Comparison of ENCODE assay signal across 12 mouse cellular contexts in the genomic region with DNA sequence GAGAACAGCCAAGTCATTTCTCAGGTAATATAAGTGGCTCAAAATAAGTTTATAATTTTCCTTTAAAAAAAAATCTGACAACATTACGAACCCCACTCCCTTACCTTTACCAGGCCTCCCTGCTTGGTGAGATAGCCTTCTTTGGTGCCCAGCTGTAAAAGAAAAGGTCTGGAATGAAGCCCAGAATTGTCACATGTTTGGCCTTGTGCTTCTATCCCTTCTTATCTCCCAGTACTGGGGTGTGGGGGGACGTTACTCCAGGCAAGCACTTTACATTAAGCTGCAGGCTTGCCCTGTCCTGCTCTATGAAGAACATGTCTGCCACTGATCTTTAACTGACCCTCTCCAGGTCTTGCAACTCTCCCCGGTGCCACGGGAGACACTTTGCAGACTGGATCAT. TPM values are rescaled to one million over a fixed set of nuclear protein-coding genes. Genes with fewer than 3 reads are reported as not detected.
DNase-seq lines count a peak whose midpoint lies in the region; ATAC-seq and TF ChIP-seq lines count a peak whose summit lies in the region.
"Had no signal": no experiment of that assay in that cellular context is flagged by ENCODE, and none has a peak within 500 bp of the region (broad histone marks: within the 10 kb centered on the region; RNA-seq: fewer than 3 reads in every experiment).

No protein-coding gene starts in this region.

- no peak overlapping the region for H3K4me2 ChIP-seq in midbrain, embryonic 11.5 days
- no peak overlapping the region for H3K4me2 ChIP-seq in midbrain, embryonic 14.5 days (ENCODE audit: low read length)
- no peak overlapping the region for H3K4me2 ChIP-seq in stomach, embryonic 15.5 days
- H3K4me2 ChIP-seq in neural tube, embryonic 15.5 days: no peak overlapping the region

- H3K27ac ChIP-seq in midbrain, embryonic 11.5 days (ENCODE audit: low read depth, low read length): no peak overlapping the region
- no peak overlapping the region for H3K27ac ChIP-seq in midbrain, embryonic 14.5 days (replicated peaks; ENCODE audit: low read depth, low read length)
- 0 out of 2 replicates have a peak overlapping the region, but pooled peaks have one; percentile 40 for H3K27ac ChIP-seq in stomach, embryonic 15.5 days
- no peak overlapping the region for H3K27ac ChIP-seq in layer of hippocampus, adult 2 months
- no peak overlapping the region for H3K27ac ChIP-seq in neural tube, embryonic 15.5 days (replicated peaks)

- ATAC-seq in midbrain, embryonic 11.5 days (ENCODE audit: low FRiP score): no peak
- ATAC-seq in midbrain, embryonic 14.5 days (ENCODE audit: low FRiP score, low TSS enrichment): no peak
- peak; percentile 31 to 44; a peak in 2 of 4 replicates for ATAC-seq in hematopoietic stem cell, adult 5-6 weeks (replicated peaks in 1 of 2; ENCODE audit: insufficient read depth in 1 of 2, low FRiP score in 2 of 2, low TSS enrichment in 1 of 2, low read depth in 1 of 2, poor library complexity in 2 of 2, severe bottlenecking in 2 of 2)
- ATAC-seq in stomach, embryonic 15.5 days (ENCODE audit: insufficient read depth, low FRiP score, low read depth): peak; percentile 84
- ATAC-seq in activated CD4-positive, CD25-positive, alpha-beta regulatory T cell, adult 4 months: no peak
- no peak for ATAC-seq in neural tube, embryonic 15.5 days (ENCODE audit: low FRiP score)
- ATAC-seq: midbrain, embryonic 16.5 days had no signal

- no peaks in the 10 kb centered on the region for H3K27me3 ChIP-seq in midbrain, embryonic 11.5 days (ENCODE audit: control insufficient read depth, insufficient read depth, low read length)
- H3K27me3 ChIP-seq in midbrain, embryonic 14.5 days (ENCODE audit: control insufficient read depth, insufficient read depth, low read length): no peaks in the 10 kb centered on the region
- no peaks in the 10 kb centered on the region for H3K27me3 ChIP-seq in stomach, embryonic 15.5 days (replicated peaks)
- no peaks in the 10 kb centered on the region for H3K27me3 ChIP-seq in neural tube, embryonic 15.5 days (replicated peaks)

- no peaks in the 10 kb centered on the region for H3K9me3 ChIP-seq in midbrain, embryonic 11.5 days (ENCODE audit: control insufficient read depth, low read length)
- H3K9me3 ChIP-seq in midbrain, embryonic 14.5 days (ENCODE audit: control insufficient read depth, low read length): no peaks in the 10 kb centered on the region
- H3K9me3 ChIP-seq in stomach, embryonic 15.5 days: no peaks in the 10 kb centered on the region
- H3K9me3 ChIP-seq in neural tube, embryonic 15.5 days (replicated peaks): no peaks in the 10 kb centered on the region

- no peak for TF ChIP-seq CTCF in layer of hippocampus, adult 2 months (conservative IDR thresholded peaks at IDR 0.05)

- 87% methylated on average over 4 of the region's 4 CpGs for WGBS in midbrain, embryonic 11.5 days
- whole genome bisulfite sequencing in midbrain, embryonic 14.5 days: 75% methylated on average over 4 of the region's 4 CpGs
- WGBS in stomach, embryonic 15.5 days: 52% methylated on average over 4 of the region's 4 CpGs
- 81% methylated on average over 4 of the region's 4 CpGs for WGBS in neural tube, embryonic 15.5 days

- peaks cover 6% of the 10 kb centered on the region for H3K4me1 ChIP-seq in midbrain, embryonic 11.5 days (ENCODE audit: control insufficient read depth, insufficient read depth, low read length)
- no peaks in the 10 kb centered on the region for H3K4me1 ChIP-seq in midbrain, embryonic 14.5 days (ENCODE audit: control insufficient read depth, insufficient read depth, low read length)
- H3K4me1 ChIP-seq in stomach, embryonic 15.5 days: peaks cover 7% of the 10 kb centered on the region; the same call in 1 of the 2 replicates
- peaks cover 5% of the 10 kb centered on the region; the same call in 1 of the 2 replicates for H3K4me1 ChIP-seq in neural tube, embryonic 15.5 days

- no peak overlapping the region for H3K9ac ChIP-seq in midbrain, embryonic 11.5 days (ENCODE audit: low read length)
- no peak overlapping the region for H3K9ac ChIP-seq in midbrain, embryonic 14.5 days (replicated peaks; ENCODE audit: low read length)
- H3K9ac ChIP-seq in stomach, embryonic 15.5 days: no peak overlapping the region
- no peak overlapping the region for H3K9ac ChIP-seq in neural tube, embryonic 15.5 days (replicated peaks)

- no peak overlapping the region for H3K4me3 ChIP-seq in midbrain, embryonic 11.5 days (ENCODE audit: low read depth, low read length)
- no peak overlapping the region for H3K4me3 ChIP-seq in midbrain, embryonic 14.5 days (replicated peaks; ENCODE audit: low read depth, low read length)
- H3K4me3 ChIP-seq in stomach, embryonic 15.5 days (replicated peaks): no peak overlapping the region
- H3K4me3 ChIP-seq in layer of hippocampus, adult 2 months: no peak overlapping the region
- H3K4me3 ChIP-seq in neural tube, embryonic 15.5 days (replicated peaks): no peak overlapping the region

- DNase-seq in midbrain, embryonic 11.5 days (ENCODE audit: low spot score, missing footprints): peak; percentile 70
- DNase-seq in midbrain, embryonic 14.5 days: no peak
- DNase-seq in c-Kit-positive CD71-positive TER-119-negative erythroid progenitor cells, embryonic 14.5 days (ENCODE audit: low read depth): peak; percentile 76
- no peak for DNase-seq in layer of hippocampus, adult 2 months (ENCODE audit: low spot score in 2 of 2)
- DNase-seq: cerebellum, adult 8-10 months; gastrocnemius, postnatal 14 days; right cerebral cortex, adult 18-20 months had no signal

- H3K36me3 ChIP-seq in midbrain, embryonic 11.5 days (ENCODE audit: control insufficient read depth, insufficient read depth, low read length): no peaks in the 10 kb centered on the region
- H3K36me3 ChIP-seq in midbrain, embryonic 14.5 days (ENCODE audit: control insufficient read depth, insufficient read depth, low read length): no peaks in the 10 kb centered on the region
- H3K36me3 ChIP-seq in stomach, embryonic 15.5 days: no peaks in the 10 kb centered on the region
- H3K36me3 ChIP-seq in neural tube, embryonic 15.5 days: no peaks in the 10 kb centered on the region

RNA-seq across cellular contexts. Expression of gene Lamtor3, which starts 22.5 kb away (rescaled TPM):
- 98.7 and 106 TPM in 2 replicates for polyA plus RNA-seq in midbrain, embryonic 11.5 days (2014; fragmentation: Nextera tagmentation; extraction: Ambion mirVana)
- polyA plus RNA-seq in midbrain, embryonic 14.5 days (2014; fragmentation: Nextera tagmentation; extraction: Ambion mirVana): 130 and 139 TPM in 2 replicates
- 85.1 and 90.1 TPM in 2 replicates for total RNA-seq in hematopoietic stem cell, adult 5-6 weeks (2017)
- polyA plus RNA-seq in stomach, embryonic 15.5 days (2015; fragmentation: Nextera tagmentation; extraction: Ambion mirVana): 107 and 111 TPM in 2 replicates
- total RNA-seq in layer of hippocampus, adult 2 months (2021): 10 to 100 TPM; 64.4 to 65.3 TPM
- polyA plus RNA-seq in activated CD4-positive, CD25-positive, alpha-beta regulatory T cell, adult 4 months (2017; shearing (Covaris generic)): 10 to 100 TPM; 69.7 to 81.8 TPM
- 128 and 132 TPM in 2 replicates for polyA plus RNA-seq in neural tube, embryonic 15.5 days (2015; fragmentation: Nextera tagmentation; extraction: Ambion mirVana)

RNA-seq across cellular contexts. Expression of gene Dapp1, which starts 40.6 kb away (rescaled TPM):
- 3.2 and 3.4 TPM in 2 replicates for polyA plus RNA-seq in midbrain, embryonic 11.5 days (2014; fragmentation: Nextera tagmentation; extraction: Ambion mirVana)
- 1.0 and 1.2 TPM in 2 replicates for polyA plus RNA-seq in midbrain, embryonic 14.5 days (2014; fragmentation: Nextera tagmentation; extraction: Ambion mirVana)
- total RNA-seq in hematopoietic stem cell, adult 5-6 weeks (2017): 442 and 504 TPM in 2 replicates
- 14.5 and 17.0 TPM in 2 replicates for polyA plus RNA-seq in stomach, embryonic 15.5 days (2015; fragmentation: Nextera tagmentation; extraction: Ambion mirVana)
- total RNA-seq in layer of hippocampus, adult 2 months (2021): 1 to 10 TPM; 4.2 to 5.6 TPM
- polyA plus RNA-seq in activated CD4-positive, CD25-positive, alpha-beta regulatory T cell, adult 4 months (2017; shearing (Covaris generic)): 10 to 100 TPM; 58.7 to 78.7 TPM
- 1.5 and 7.7 TPM in 2 replicates for polyA plus RNA-seq in neural tube, embryonic 15.5 days (2015; fragmentation: Nextera tagmentation; extraction: Ambion mirVana)

Comparison
In these comparisons a context has a peak if more than half of its experiments do, and no peak if none do; other contexts are left out.
1. DNase-seq: peak in midbrain, embryonic 11.5 days (single experiment) and c-Kit-positive CD71-positive TER-119-negative erythroid progenitor cells, embryonic 14.5 days (single experiment); none in midbrain, embryonic 14.5 days (single experiment) and layer of hippocampus, adult 2 months (0 of 2).
2. ATAC-seq: peak in hematopoietic stem cell, adult 5-6 weeks (2 of 2) and stomach, embryonic 15.5 days (single experiment); none in midbrain, embryonic 11.5 days (single experiment), midbrain, embryonic 14.5 days (single experiment), activated CD4-positive, CD25-positive, alpha-beta regulatory T cell, adult 4 months (single experiment) and neural tube, embryonic 15.5 days (single experiment).